Mouse (Mus musculus) brain, embryonic 14.5 days (tissue): Measurements from ENCODE around the gene Gm43064.

Experiments
- CTCF ChIP-seq: fragments of 200-500 bp; IDR thresholded peaks from 2 replicates; pipeline ENCODE4 v1.5.1; 2012; ENCODE audit warnings: inconsistent platforms, mild to moderate bottlenecking, moderate library complexity, borderline replicate concordance; ENCODE audit not compliant: insufficient read depth, insufficient read length; ENCODE audit errors: extremely low read depth
- POLR2A ChIP-seq: fragments of 200-500 bp; IDR thresholded peaks from 2 replicates; pipeline ENCODE4 v1.6.1; 2012; ENCODE audit warnings: mild to moderate bottlenecking, inconsistent platforms, borderline replicate concordance; ENCODE audit not compliant: poor library complexity, insufficient read depth, insufficient read length, severe bottlenecking; ENCODE audit errors: extremely low read depth

GRCm38 (mm10) chr3:103851882-103852281 is 42.5 kb downstream of the Gm43064 start:
- no peak for TF ChIP-seq POLR2A
- no peak for TF ChIP-seq CTCF
